Mouse (Mus musculus): ENCODE data around the gene Rpl10a. TPM values are rescaled to one million over a fixed set of nuclear protein-coding genes. Genes with fewer than 3 reads are reported as not detected.

Rpl10a gene
- total and polyA plus RNA-seq, 2 experiments from 2014 or later: 366 to 1,161 TPM

DNA sequence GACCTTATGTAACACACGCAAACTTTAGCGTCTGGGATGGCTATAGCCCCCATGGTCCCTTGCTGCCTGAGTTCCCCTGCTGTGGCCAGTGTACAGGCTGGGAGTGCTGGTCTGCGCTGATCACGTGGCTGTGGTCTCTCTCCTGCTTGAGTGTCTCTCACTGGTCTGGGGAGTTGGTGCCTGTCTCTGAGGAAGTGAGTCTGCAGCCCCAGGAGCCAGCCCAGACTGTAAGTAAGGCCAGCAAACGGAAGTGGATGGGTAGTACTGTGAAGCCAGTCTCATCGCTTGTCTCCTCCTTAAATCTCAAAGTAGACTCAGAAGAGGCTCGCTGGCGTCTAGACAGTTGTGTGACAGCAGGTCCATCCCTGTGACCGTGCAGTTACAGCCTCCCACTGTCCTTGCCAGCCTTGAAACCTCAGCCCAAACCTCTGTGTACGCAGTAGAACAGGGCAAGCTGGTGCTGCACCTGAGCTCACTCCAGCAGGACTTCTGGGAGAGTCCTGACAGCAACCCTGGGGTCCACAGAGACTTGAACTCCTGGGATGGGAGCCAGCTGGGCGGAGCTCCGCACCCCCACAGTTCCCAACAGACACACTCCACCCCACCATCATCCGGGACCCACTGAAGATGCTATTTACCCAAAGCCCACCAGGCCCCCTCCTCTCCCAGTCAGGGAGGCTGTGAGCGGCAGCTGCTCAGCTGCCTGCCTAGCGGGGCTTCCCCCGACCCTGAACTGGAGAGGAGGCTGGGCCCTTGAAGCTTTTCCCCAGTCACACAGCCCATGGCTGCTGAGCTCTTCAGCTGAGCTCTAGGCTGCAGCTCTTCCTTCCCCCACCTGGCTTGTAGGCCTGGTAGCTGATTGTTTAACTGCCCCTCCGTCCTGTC, 33.6 kb upstream of the Rpl10a start:
- Histone ChIP-seq H3K4me1 (ENCODE audit: insufficient read depth) (no peaks in the 10 kb centered on the region), H3K4me3 (ENCODE audit: low read depth, low read length) (no peak overlapping the region), H3K27me3 (ENCODE audit: insufficient read depth, low read length) (no peaks in the 10 kb centered on the region), H3K36me3 (ENCODE audit: insufficient read depth) (no peaks in the 10 kb centered on the region), H3K27ac (ENCODE audit: low read depth, low read length) (no peak overlapping the region), H3K9me3 (ENCODE audit: low read length) (no peaks in the 10 kb centered on the region), H3K4me2 (ENCODE audit: low read depth) (no peak overlapping the region), H3K9ac (no peak overlapping the region)
- TF ChIP-seq CTCF (IDR thresholded peaks at IDR 0.05; ENCODE audit: low read depth): no peak
- 71% methylated on average over 17 of the region's 17 CpGs for WGBS
- no peak for DNase-seq
- no peak; the same call in 1 of the 2 replicates for ATAC-seq

DNA sequence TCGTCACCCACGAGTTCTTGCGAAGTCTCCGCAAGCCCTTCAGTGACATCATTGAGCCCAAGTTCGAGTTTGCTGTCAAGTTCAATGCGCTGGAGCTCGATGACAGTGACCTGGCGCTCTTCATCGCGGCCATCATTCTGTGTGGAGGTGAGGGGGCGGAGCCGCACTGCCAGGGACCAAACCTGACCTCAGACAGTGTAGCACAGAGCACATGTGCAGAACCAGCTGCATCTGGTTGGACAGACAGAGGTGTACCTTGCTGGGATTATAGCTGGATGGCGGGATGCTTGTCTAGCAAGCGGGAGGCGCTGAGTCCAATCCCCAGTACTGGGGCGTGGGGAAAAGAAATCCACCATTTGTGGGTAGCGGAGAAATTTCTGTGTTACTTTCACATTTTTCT, 29.4 kb upstream of the Rpl10a start:
- Histone ChIP-seq H3K4me2 (ENCODE audit: low read depth) (no peak overlapping the region), H3K27ac (ENCODE audit: low read depth, low read length) (no peak overlapping the region), H3K4me1 (ENCODE audit: insufficient read depth) (no peaks in the 10 kb centered on the region), H3K4me3 (ENCODE audit: low read depth, low read length) (no peak overlapping the region), H3K36me3 (ENCODE audit: insufficient read depth) (no peaks in the 10 kb centered on the region), H3K27me3 (ENCODE audit: insufficient read depth, low read length) (no peaks in the 10 kb centered on the region), H3K9ac (no peak overlapping the region), H3K9me3 (ENCODE audit: low read length) (no peaks in the 10 kb centered on the region)
- ATAC-seq: no peak
- no peak for DNase-seq
- WGBS: 94% methylated on average over 17 of the region's 17 CpGs
- no peak for TF ChIP-seq CTCF (IDR thresholded peaks at IDR 0.05; ENCODE audit: low read depth)

DNA sequence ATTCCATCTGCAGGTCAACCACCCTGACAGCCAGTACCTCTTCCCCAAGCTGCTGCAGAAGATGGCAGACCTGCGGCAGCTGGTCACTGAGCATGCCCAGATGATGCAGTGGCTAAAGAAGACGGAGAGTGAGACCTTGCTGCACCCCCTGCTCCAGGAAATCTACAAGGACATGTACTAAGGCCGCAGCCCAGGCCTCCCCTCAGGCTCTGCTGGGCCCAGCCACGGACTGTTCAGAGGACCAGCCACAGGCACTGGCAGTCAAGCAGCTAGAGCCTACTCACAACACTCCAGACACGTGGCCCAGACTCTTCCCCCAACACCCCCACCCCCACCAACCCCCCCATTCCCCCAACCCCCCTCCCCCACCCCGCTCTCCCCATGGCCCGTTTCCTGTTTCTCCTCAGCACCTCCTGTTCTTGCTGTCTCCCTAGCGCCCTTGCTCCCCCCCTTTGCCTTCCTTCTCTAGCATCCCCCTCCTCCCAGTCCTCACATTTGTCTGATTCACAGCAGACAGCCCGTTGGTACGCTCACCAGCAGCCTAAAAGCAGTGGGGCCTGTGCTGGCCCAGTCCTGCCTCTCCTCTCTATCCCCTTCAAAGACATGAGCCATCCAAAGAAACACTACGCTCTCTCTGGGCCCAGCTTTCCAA, 28.5 kb upstream of the Rpl10a start:
- no peaks in the 10 kb centered on the region for H3K9me3 ChIP-seq (ENCODE audit: low read length)
- 72% methylated on average over 11 of the region's 11 CpGs for WGBS
- H3K9ac ChIP-seq: no peak overlapping the region
- H3K4me3 ChIP-seq (ENCODE audit: low read depth, low read length): no peak overlapping the region
- H3K27me3 ChIP-seq (ENCODE audit: insufficient read depth, low read length): no peaks in the 10 kb centered on the region
- no peak overlapping the region for H3K4me2 ChIP-seq (ENCODE audit: low read depth)
- H3K27ac ChIP-seq (ENCODE audit: low read depth, low read length): no peak overlapping the region
- no peaks in the 10 kb centered on the region for H3K4me1 ChIP-seq (ENCODE audit: insufficient read depth)
- ATAC-seq (no peak; the same call in 1 of the 2 replicates), DNase-seq (no peak)
- TF ChIP-seq CTCF (IDR thresholded peaks at IDR 0.05; ENCODE audit: low read depth): no peak
- no peaks in the 10 kb centered on the region for H3K36me3 ChIP-seq (ENCODE audit: insufficient read depth)

DNA sequence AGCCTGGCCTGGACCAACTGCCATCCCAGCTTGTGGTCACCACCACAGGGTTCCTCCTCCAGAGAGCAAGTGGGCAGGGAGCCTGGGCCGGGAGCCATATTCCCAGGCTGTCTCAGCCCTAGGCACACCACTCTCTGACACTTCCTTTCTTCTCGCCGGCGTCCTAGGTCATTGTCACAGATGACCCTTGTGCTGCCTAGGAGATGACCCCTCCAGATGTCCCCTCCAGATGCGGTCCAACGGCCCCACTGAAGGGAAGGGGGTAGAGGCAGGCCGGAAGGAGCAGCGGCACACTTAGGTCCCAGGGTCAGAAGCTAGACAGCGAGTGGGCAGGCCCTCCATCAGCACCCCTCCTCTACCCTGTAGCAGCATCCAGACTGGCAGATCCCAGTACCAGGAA, 27.9 kb upstream of the Rpl10a start:
- H3K4me2 ChIP-seq (ENCODE audit: low read depth): no peak overlapping the region
- no peaks in the 10 kb centered on the region for H3K27me3 ChIP-seq (ENCODE audit: insufficient read depth, low read length)
- H3K36me3 ChIP-seq (ENCODE audit: insufficient read depth): no peaks in the 10 kb centered on the region
- WGBS: 66% methylated on average over 9 of the region's 9 CpGs
- TF ChIP-seq CTCF (IDR thresholded peaks at IDR 0.05; ENCODE audit: low read depth): no peak
- no peaks in the 10 kb centered on the region for H3K4me1 ChIP-seq (ENCODE audit: insufficient read depth)
- DNase-seq (no peak), ATAC-seq (no peak)
- H3K27ac ChIP-seq (ENCODE audit: low read depth, low read length): no peak overlapping the region
- no peak overlapping the region for H3K4me3 ChIP-seq (ENCODE audit: low read depth, low read length)
- no peaks in the 10 kb centered on the region for H3K9me3 ChIP-seq (ENCODE audit: low read length)
- H3K9ac ChIP-seq: no peak overlapping the region

DNA sequence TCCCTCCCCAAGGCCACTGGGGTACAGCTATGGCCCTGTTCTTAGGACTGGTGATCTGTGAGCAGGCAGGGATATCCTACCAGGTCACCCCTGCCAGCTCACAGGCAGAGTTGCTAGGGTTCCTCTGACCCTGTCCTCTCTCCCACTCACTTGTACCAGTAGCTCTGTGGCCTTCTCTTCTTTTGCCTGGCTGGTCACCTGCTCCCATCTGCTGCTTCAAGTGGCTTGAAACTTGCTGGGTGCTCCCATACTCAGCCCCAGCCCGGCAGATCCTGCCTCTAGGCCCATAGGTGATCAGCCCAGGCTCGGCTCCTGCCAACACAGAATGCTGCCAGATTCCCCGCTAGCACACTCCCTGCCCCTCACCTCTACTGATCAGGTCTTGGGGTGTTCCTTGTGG, 27.4 kb upstream of the Rpl10a start:
- WGBS: 54% methylated on average over 3 of the region's 3 CpGs
- Histone ChIP-seq H3K9me3 (ENCODE audit: low read length) (no peaks in the 10 kb centered on the region), H3K27ac (ENCODE audit: low read depth, low read length) (no peak overlapping the region), H3K4me2 (ENCODE audit: low read depth) (no peak overlapping the region), H3K4me3 (ENCODE audit: low read depth, low read length) (no peak overlapping the region), H3K27me3 (ENCODE audit: insufficient read depth, low read length) (no peaks in the 10 kb centered on the region), H3K4me1 (ENCODE audit: insufficient read depth) (no peaks in the 10 kb centered on the region), H3K36me3 (ENCODE audit: insufficient read depth) (no peaks in the 10 kb centered on the region), H3K9ac (no peak overlapping the region)
- DNase-seq (no peak), ATAC-seq (no peak)
- TF ChIP-seq CTCF (IDR thresholded peaks at IDR 0.05; ENCODE audit: low read depth): no peak

DNA sequence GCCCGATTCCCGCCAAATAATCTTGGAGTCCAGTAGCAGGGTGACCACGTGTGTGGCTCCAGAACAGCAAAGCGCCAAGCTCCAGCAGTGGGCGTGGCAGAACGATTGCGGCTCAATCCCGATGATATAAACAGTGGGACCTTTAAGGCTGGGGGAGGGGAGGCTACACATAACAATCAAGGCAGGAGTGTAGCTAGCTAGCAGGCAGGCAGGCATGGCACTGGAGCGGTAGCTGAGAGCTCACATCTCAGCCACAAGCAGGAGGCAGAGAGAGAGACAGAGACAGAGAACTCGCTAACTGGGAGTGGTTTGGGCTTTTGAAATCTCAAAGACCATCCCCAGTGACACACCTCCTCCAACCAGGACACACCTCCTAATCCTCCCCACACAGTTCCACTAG, 23.1 kb upstream of the Rpl10a start:
- Histone ChIP-seq H3K4me2 (ENCODE audit: low read depth) (no peak overlapping the region), H3K9ac (no peak overlapping the region), H3K4me3 (ENCODE audit: low read depth, low read length) (no peak overlapping the region), H3K4me1 (ENCODE audit: insufficient read depth) (no peaks in the 10 kb centered on the region), H3K36me3 (ENCODE audit: insufficient read depth) (no peaks in the 10 kb centered on the region), H3K27me3 (ENCODE audit: insufficient read depth, low read length) (no peaks in the 10 kb centered on the region), H3K9me3 (ENCODE audit: low read length) (no peaks in the 10 kb centered on the region), H3K27ac (ENCODE audit: low read depth, low read length) (no peak overlapping the region)
- ATAC-seq (no peak), DNase-seq (no peak)
- WGBS: 51% methylated on average over 10 of the region's 10 CpGs
- no peak for TF ChIP-seq CTCF (IDR thresholded peaks at IDR 0.05; ENCODE audit: low read depth)
